Mouse (Mus musculus) intestine, embryonic 14.5 days (tissue): ENCODE results near the gene Nynrin. TPM values are rescaled to one million over a fixed set of nuclear protein-coding genes. Genes with fewer than 3 reads are reported as not detected.

Source experiments
- ATAC-seq: fragments of 200-750 bp; cut with Nextera tagmentation; replicated peaks from 2 replicates; pipeline ENCODE4 v1.8.0; 2017; ENCODE audit warnings: low read depth, moderate number of reproducible peaks, moderate TSS enrichment, moderate library complexity; ENCODE audit not compliant: low FRiP score, low TSS enrichment
- DNase-seq: peaks from one replicate; pipeline ENCODE4 v3.0.0-alpha.2; 2018; ENCODE audit warnings: low spot score
- H3K27ac ChIP-seq: fragments of 300-500 bp; sonication (generic); 2 replicates; pipeline ENCODE4 v1.5.1; 2014; ENCODE audit warnings: low read depth, mild to moderate bottlenecking, control low read depth
- H3K27me3 ChIP-seq: fragments of 300-500 bp; sonication (generic); replicated peaks from 2 replicates; pipeline ENCODE4 v1.6.1; 2014; ENCODE audit warnings: low read length, control low read depth; ENCODE audit not compliant: control insufficient read depth, insufficient read depth
- H3K36me3 ChIP-seq: fragments of 300-500 bp; sonication (generic); 2 replicates; pipeline ENCODE4 v1.6.1; 2014; ENCODE audit warnings: low read length, control low read depth; ENCODE audit not compliant: control insufficient read depth, insufficient read depth
- H3K4me1 ChIP-seq: fragments of 300-500 bp; sonication (generic); replicated peaks from 2 replicates; pipeline ENCODE4 v1.6.1; 2014; ENCODE audit warnings: low read length, control low read depth, mixed read lengths; ENCODE audit not compliant: control insufficient read depth, insufficient read depth
- H3K4me2 ChIP-seq: fragments of 300-500 bp; sonication (generic); 2 replicates; pipeline ENCODE4 v1.6.1; 2014; ENCODE audit warnings: low read length
- H3K4me3 ChIP-seq: fragments of 300-500 bp; sonication (generic); 2 replicates; pipeline ENCODE4 v1.5.1; 2014; ENCODE audit warnings: low read depth, low read length, control low read depth, mixed read lengths
- H3K9ac ChIP-seq: fragments of 300-500 bp; sonication (generic); 2 replicates; pipeline ENCODE4 v1.6.1; 2014; ENCODE audit warnings: mild to moderate bottlenecking, low read length
- H3K9me3 ChIP-seq: fragments of 300-500 bp; sonication (generic); 2 replicates; pipeline ENCODE4 v1.6.1; 2016; ENCODE audit warnings: low read length, control low read depth; ENCODE audit not compliant: control insufficient read depth
- WGBS: fragments of 180-500 bp; shearing (Covaris S2); extraction: QIAGEN DNeasy Blood & Tissue Kit; methylation state at CpG from one replicate; pipeline ENCODE4 v1.1.7; 2014; 5-methylcytosine and 5-hydroxymethylcytosine counted together
- polyA plus RNA-seq: library from polyadenylated mRNA; unstranded; fragments of >200 nt; fragmentation: Nextera tagmentation; extraction: Ambion mirVana; gene quantifications from 2 replicates; pipeline ENCODE4 v1.2.1, GENCODE M21; 2014

The Nynrin gene
- polyA plus RNA-seq, 1 experiment from 2014 or later, result 18.6 TPM

- H3K9me3 ChIP-seq, result no peaks in the 10 kb centered on the region
- peaks cover 53% of the 10 kb centered on the region for H3K36me3 ChIP-seq
- DNase-seq (no peak), ATAC-seq (no peak)
- peak overlapping the region; percentile 76; the same call in 1 of the 2 replicates for H3K4me2 ChIP-seq
- WGBS, result 79% methylated on average over 23 of the region's 24 CpGs
- H3K9ac ChIP-seq, result peak overlapping the region; percentile 80
- H3K4me3 ChIP-seq, result no peak overlapping the region
- peaks cover 21% of the 10 kb centered on the region for H3K4me1 ChIP-seq
- H3K27me3 ChIP-seq, result no peaks in the 10 kb centered on the region
- H3K27ac ChIP-seq, result no peak overlapping the region
Observed at GRCm38 (mm10) chr14:55886571-55887382, 33.0 kb downstream of the Nynrin start.

GRCm38 (mm10) chr14:55897671-55898070 is 43.9 kb downstream of the Nynrin start:
- 92% methylated on average over 12 of the region's 12 CpGs for WGBS
- Histone ChIP-seq H3K4me3 (no peak overlapping the region), H3K4me2 (no peak overlapping the region), H3K9me3 (no peaks in the 10 kb centered on the region), H3K27ac (no peak overlapping the region), H3K9ac (no peak overlapping the region), H3K4me1 (peaks cover 9% of the 10 kb centered on the region), H3K27me3 (no peaks in the 10 kb centered on the region), H3K36me3 (peaks cover 59% of the 10 kb centered on the region)
- ATAC-seq (no peak), DNase-seq (no peak)

- DNase-seq (no peak), ATAC-seq (no peak)
- Histone ChIP-seq H3K4me3 (no peak overlapping the region), H3K9ac (peak overlapping the region; percentile 61; the same call in 1 of the 2 replicates), H3K4me1 (peaks cover 9% of the 10 kb centered on the region), H3K9me3 (no peaks in the 10 kb centered on the region), H3K4me2 (peak overlapping the region; percentile 95; the same call in 1 of the 2 replicates), H3K27ac (no peak overlapping the region), H3K36me3 (peaks cover 49% of the 10 kb centered on the region), H3K27me3 (no peaks in the 10 kb centered on the region)
- WGBS, result 82% methylated on average over 7 of the region's 7 CpGs
Observed at GRCm38 (mm10) chr14:55898947-55899346, 45.1 kb downstream of the Nynrin start.

GRCm38 (mm10) chr14:55899701-55900413 is 46.0 kb downstream of the Nynrin start, which contains the start of gene Sdr39u1:
Sdr39u1 (minus strand) TSS chr14:55900293.
- Histone ChIP-seq H3K36me3 (peaks cover 40% of the 10 kb centered on the region), H3K9me3 (no peaks in the 10 kb centered on the region), H3K4me2 (peak within 1 kb of the TSS; percentile 95), H3K4me3 (peak within 1 kb of the TSS; percentile 47), H3K27me3 (no peaks in the 10 kb centered on the region), H3K4me1 (peaks cover 9% of the 10 kb centered on the region), H3K9ac (peak within 1 kb of the TSS; percentile 61), H3K27ac (peak within 1 kb of the TSS; percentile 79)
- no peak for DNase-seq
- under 1% methylated on average over 39 of the region's 39 CpGs for WGBS
- ATAC-seq, result peak; percentile 91

GRCm38 (mm10) chr14:55900414-55900755 is 46.6 kb downstream of the Nynrin start:
- Histone ChIP-seq H3K27me3 (no peaks in the 10 kb centered on the region), H3K4me3 (peak overlapping the region; percentile 47), H3K4me1 (peaks cover 9% of the 10 kb centered on the region), H3K27ac (peak overlapping the region; percentile 79), H3K36me3 (peaks cover 35% of the 10 kb centered on the region), H3K9me3 (no peaks in the 10 kb centered on the region), H3K4me2 (peak overlapping the region; percentile 95), H3K9ac (peak overlapping the region; percentile 61)
- DNase-seq (peak; percentile 87), ATAC-seq (peak; percentile 25; the same call in 1 of the 2 replicates)
- 4% methylated on average over 12 of the region's 12 CpGs for WGBS

GRCm38 (mm10) chr14:55905518-55905917 is 51.7 kb downstream of the Nynrin start:
- Histone ChIP-seq H3K4me2 (no peak overlapping the region), H3K4me3 (no peak overlapping the region), H3K27me3 (no peaks in the 10 kb centered on the region), H3K9me3 (no peaks in the 10 kb centered on the region), H3K4me1 (peaks cover 8% of the 10 kb centered on the region), H3K27ac (no peak overlapping the region), H3K9ac (no peak overlapping the region), H3K36me3 (no peaks in the 10 kb centered on the region)
- no peak for DNase-seq
- WGBS, result 35% methylated on average over 1 of the region's 1 CpGs
- no peak for ATAC-seq

- Histone ChIP-seq H3K27ac (no peak overlapping the region), H3K27me3 (no peaks in the 10 kb centered on the region), H3K4me1 (no peaks in the 10 kb centered on the region), H3K9me3 (no peaks in the 10 kb centered on the region), H3K4me3 (no peak overlapping the region), H3K36me3 (no peaks in the 10 kb centered on the region), H3K4me2 (no peak overlapping the region), H3K9ac (no peak overlapping the region)
- WGBS, result 54% methylated on average over 4 of the region's 4 CpGs
- DNase-seq (no peak), ATAC-seq (no peak)
Observed at GRCm38 (mm10) chr14:55913406-55913805, 59.6 kb downstream of the Nynrin start.

GRCm38 (mm10) chr14:55918240-55919082 is 64.7 kb downstream of the Nynrin start:
- Histone ChIP-seq H3K4me2 (peak overlapping the region; percentile 22; the same call in 1 of the 2 replicates), H3K4me3 (no peak overlapping the region), H3K9me3 (no peaks in the 10 kb centered on the region), H3K36me3 (no peaks in the 10 kb centered on the region), H3K27me3 (no peaks in the 10 kb centered on the region), H3K27ac (no peak overlapping the region), H3K4me1 (no peaks in the 10 kb centered on the region), H3K9ac (no peak overlapping the region)
- peak; percentile 71 for ATAC-seq
- peak; percentile 85 for DNase-seq
- WGBS, result 18% methylated on average over 14 of the region's 14 CpGs
